13 mouse cellular contexts compared by ENCODE assay signal in genomic region chr7:98147766-98148165, GRCm38 (mm10). TPM values are rescaled to one million over a fixed set of nuclear protein-coding genes. Genes with fewer than 3 reads are reported as not detected.
A peak's percentile ranks its signal among the peaks of the same experiment; 100 is the strongest.
DNase-seq lines count a peak whose midpoint lies in the region; ATAC-seq and TF ChIP-seq lines count a peak whose summit lies in the region.
"Had no signal": no experiment of that assay in that cellular context is flagged by ENCODE, and none has a peak within 500 bp of the region (broad histone marks: within the 10 kb centered on the region; RNA-seq: fewer than 3 reads in every experiment).

No protein-coding gene starts in this region.

- H3K4me2 ChIP-seq in hindbrain, embryonic 13.5 days = no peak overlapping the region
- no peak overlapping the region for H3K4me2 ChIP-seq in hindbrain, embryonic 12.5 days (replicated peaks)
- no peak overlapping the region for H3K4me2 ChIP-seq in hindbrain, postnatal 0 days (ENCODE audit: low read depth, low read length)
- H3K4me2 ChIP-seq: embryonic facial prominence, embryonic 13.5 days; stomach, embryonic 15.5 days had no signal

- WGBS in hindbrain, embryonic 13.5 days = 71% methylated on average over 8 of the region's 8 CpGs
- WGBS in hindbrain, embryonic 12.5 days = 74% methylated on average over 8 of the region's 8 CpGs
- WGBS in hindbrain, postnatal 0 days = 41% methylated on average over 8 of the region's 8 CpGs

- H3K4me1 ChIP-seq in hindbrain, embryonic 13.5 days (replicated peaks) = peaks cover 40% of the 10 kb centered on the region
- peaks cover 40% of the 10 kb centered on the region for H3K4me1 ChIP-seq in hindbrain, embryonic 12.5 days
- H3K4me1 ChIP-seq in hindbrain, postnatal 0 days (ENCODE audit: insufficient read depth, low read length) = 0 out of 2 replicates have a peak, but pooled peaks cover 5% of the 10 kb centered on the region

- no peak overlapping the region for H3K9ac ChIP-seq in hindbrain, embryonic 13.5 days
- H3K9ac ChIP-seq in hindbrain, embryonic 12.5 days = no peak overlapping the region
- H3K9ac ChIP-seq in hindbrain, postnatal 0 days (replicated peaks; ENCODE audit: low read length) = no peak overlapping the region
- H3K9ac ChIP-seq: embryonic facial prominence, embryonic 13.5 days; stomach, embryonic 15.5 days had no signal

- ATAC-seq in hindbrain, embryonic 13.5 days (ENCODE audit: low FRiP score) = no peak
- no peak for ATAC-seq in hindbrain, embryonic 12.5 days (ENCODE audit: low FRiP score)
- ATAC-seq in hindbrain, postnatal 0 days = no peak

- no peaks in the 10 kb centered on the region for H3K9me3 ChIP-seq in hindbrain, embryonic 13.5 days
- no peaks in the 10 kb centered on the region for H3K9me3 ChIP-seq in hindbrain, embryonic 12.5 days (replicated peaks)
- no peaks in the 10 kb centered on the region for H3K9me3 ChIP-seq in hindbrain, postnatal 0 days (ENCODE audit: low read length)
- H3K9me3 ChIP-seq: embryonic facial prominence, embryonic 13.5 days; stomach, embryonic 15.5 days had no signal

- H3K36me3 ChIP-seq in hindbrain, embryonic 13.5 days = 0 out of 2 replicates have a peak, but pooled peaks cover 3% of the 10 kb centered on the region
- H3K36me3 ChIP-seq in hindbrain, embryonic 12.5 days = 0 out of 2 replicates have a peak, but pooled peaks cover 4% of the 10 kb centered on the region
- no peaks in the 10 kb centered on the region for H3K36me3 ChIP-seq in hindbrain, postnatal 0 days (ENCODE audit: insufficient read depth, low read length)
- H3K36me3 ChIP-seq: embryonic facial prominence, embryonic 13.5 days; stomach, embryonic 15.5 days had no signal

- peak; percentile 67 for DNase-seq in ovary, postnatal 36 days (ENCODE audit: low spot score)
- DNase-seq in ovary, postnatal 14 days (ENCODE audit: low spot score) = no peak
- peak; percentile 65 for DNase-seq in hindbrain, postnatal 0 days (ENCODE audit: low spot score)
- no peak for DNase-seq in layer of hippocampus, adult 8-10 months (ENCODE audit: low spot score in 2 of 2)
- DNase-seq in gastrocnemius, adult 18-20 months (ENCODE audit: low spot score) = no peak
- DNase-seq: cerebellum, postnatal 25 days; thymus, postnatal 36 days had no signal

- H3K4me3 ChIP-seq in hindbrain, embryonic 13.5 days = no peak overlapping the region
- no peak overlapping the region for H3K4me3 ChIP-seq in hindbrain, embryonic 12.5 days
- H3K4me3 ChIP-seq in hindbrain, postnatal 0 days (ENCODE audit: low read length) = no peak overlapping the region
- H3K4me3 ChIP-seq: embryonic facial prominence, embryonic 13.5 days; stomach, embryonic 15.5 days had no signal

- TF ChIP-seq CTCF in hindbrain, postnatal 0 days (IDR thresholded peaks at IDR 0.05; ENCODE audit: low read depth) = no peak

- peaks cover 8% of the 10 kb centered on the region; the same call in 1 of the 2 replicates for H3K27me3 ChIP-seq in hindbrain, embryonic 13.5 days
- H3K27me3 ChIP-seq in hindbrain, embryonic 12.5 days = peaks cover 21% of the 10 kb centered on the region; the same call in 1 of the 2 replicates
- no peaks in the 10 kb centered on the region for H3K27me3 ChIP-seq in hindbrain, postnatal 0 days (ENCODE audit: insufficient read depth, low read length)
- H3K27me3 ChIP-seq: embryonic facial prominence, embryonic 13.5 days; stomach, embryonic 15.5 days had no signal

- H3K27ac ChIP-seq in hindbrain, embryonic 13.5 days = 0 out of 2 replicates have a peak overlapping the region, but pooled peaks have one; percentile 55
- H3K27ac ChIP-seq in hindbrain, embryonic 12.5 days = no peak overlapping the region; the same call in 1 of the 2 replicates
- 0 out of 2 replicates have a peak overlapping the region, but pooled peaks have one; percentile 1 for H3K27ac ChIP-seq in hindbrain, postnatal 0 days
- H3K27ac ChIP-seq: embryonic facial prominence, embryonic 13.5 days; macrophage; stomach, embryonic 15.5 days had no signal

RNA-seq across cellular contexts. Expression of gene Omp, which starts 2.5 kb away (rescaled TPM):
- 0.30 and 0.49 TPM in 2 replicates for polyA plus RNA-seq in hindbrain, embryonic 13.5 days (2015; fragmentation: Nextera tagmentation; extraction: Ambion mirVana)
- polyA plus RNA-seq in hindbrain, embryonic 12.5 days (2016; fragmentation: Nextera tagmentation; extraction: Ambion mirVana) = 0.28 and 0.73 TPM in 2 replicates
- 0.07 and 0.47 TPM in 2 replicates for total RNA-seq in hindbrain, postnatal 0 days (2014; rRNA removed)
- polyA plus RNA-seq in hindbrain, postnatal 0 days (2015; fragmentation: Nextera tagmentation; extraction: Ambion mirVana) = 0.48 and 0.49 TPM in 2 replicates
- total RNA-seq in layer of hippocampus, adult 8-10 months (2022) = 1 to 10 TPM in 3 of 4 experiments, under 1 TPM in 1; 0.92 to 1.3 (median 1.1) TPM
- under 1 TPM in 1 of 2 experiments, not detected in 1; 0.09 TPM for total RNA-seq in gastrocnemius, adult 18-20 months (2021)
- polyA plus RNA-seq: macrophage had no signal

RNA-seq across cellular contexts. Expression of gene Myo7a, which starts 28.4 kb away (rescaled TPM):
- 17.3 and 18.4 TPM in 2 replicates for polyA plus RNA-seq in hindbrain, embryonic 13.5 days (2015; fragmentation: Nextera tagmentation; extraction: Ambion mirVana)
- polyA plus RNA-seq in hindbrain, embryonic 12.5 days (2016; fragmentation: Nextera tagmentation; extraction: Ambion mirVana) = 21.9 and 22.5 TPM in 2 replicates
- 42.1 and 50.8 TPM in 2 replicates for total RNA-seq in hindbrain, postnatal 0 days (2014; rRNA removed)
- polyA plus RNA-seq in hindbrain, postnatal 0 days (2015; fragmentation: Nextera tagmentation; extraction: Ambion mirVana) = 10.7 and 11.9 TPM in 2 replicates
- total RNA-seq in layer of hippocampus, adult 8-10 months (2022) = 10 to 100 TPM; 11.1 to 15.0 (median 13.2) TPM
- 1 to 10 TPM; 1.2 to 2.3 TPM for total RNA-seq in gastrocnemius, adult 18-20 months (2021)

RNA-seq across cellular contexts. Expression of gene Capn5, which starts 30.3 kb away (rescaled TPM):
- polyA plus RNA-seq in hindbrain, embryonic 13.5 days (2015; fragmentation: Nextera tagmentation; extraction: Ambion mirVana) = 15.3 and 16.3 TPM in 2 replicates
- 12.3 and 12.7 TPM in 2 replicates for polyA plus RNA-seq in hindbrain, embryonic 12.5 days (2016; fragmentation: Nextera tagmentation; extraction: Ambion mirVana)
- 48.5 and 59.0 TPM in 2 replicates for total RNA-seq in hindbrain, postnatal 0 days (2014; rRNA removed)
- polyA plus RNA-seq in hindbrain, postnatal 0 days (2015; fragmentation: Nextera tagmentation; extraction: Ambion mirVana) = 20.2 and 23.0 TPM in 2 replicates
- total RNA-seq in layer of hippocampus, adult 8-10 months (2022) = 10 to 100 TPM; 37.9 to 46.5 (median 40.4) TPM
- 1 to 10 TPM in 1 of 2 experiments, under 1 TPM in 1; 0.98 to 1.6 TPM for total RNA-seq in gastrocnemius, adult 18-20 months (2021)

RNA-seq across cellular contexts. Expression of gene B3gnt6, which starts 51.5 kb away (rescaled TPM):
- polyA plus RNA-seq in hindbrain, embryonic 13.5 days (2015; fragmentation: Nextera tagmentation; extraction: Ambion mirVana) = 0.27 TPM in 1 of 2 replicates, not detected in the other
- polyA plus RNA-seq in hindbrain, embryonic 12.5 days (2016; fragmentation: Nextera tagmentation; extraction: Ambion mirVana) = 0.09 TPM in 1 of 2 replicates, not detected in the other
- 1.2 and 1.5 TPM in 2 replicates for total RNA-seq in hindbrain, postnatal 0 days (2014; rRNA removed)
- 0.76 and 1.2 TPM in 2 replicates for polyA plus RNA-seq in hindbrain, postnatal 0 days (2015; fragmentation: Nextera tagmentation; extraction: Ambion mirVana)
- total RNA-seq in layer of hippocampus, adult 8-10 months (2022) = under 1 TPM; 0.24 to 0.45 (median 0.29) TPM
- not detected for total RNA-seq in gastrocnemius, adult 18-20 months (2021)
- polyA plus RNA-seq: embryonic facial prominence, embryonic 13.5 days; heart, postnatal 0 days; macrophage had no signal

Comparison
In these comparisons a context has a peak if more than half of its experiments do, and no peak if none do; other contexts are left out.
1. DNase-seq: peak in ovary, postnatal 36 days (single experiment) and hindbrain, postnatal 0 days (single experiment); none in ovary, postnatal 14 days (single experiment), layer of hippocampus, adult 8-10 months (0 of 2) and gastrocnemius, adult 18-20 months (single experiment).
2. RNA of gene Capn5, which starts 30.3 kb away (total RNA-seq): 48.5 to 59.0 TPM in hindbrain, postnatal 0 days and 37.9 to 46.5 TPM in layer of hippocampus, adult 8-10 months; 0.98 to 1.6 TPM in gastrocnemius, adult 18-20 months; every median in the first group is over 10 times any median in the second.